Mouse (Mus musculus): ENCODE measurements around the gene Pgk1.

GRCm38 (mm10) chrX:106189356-106189755 is 2.5 kb downstream of the Pgk1 start:
- TF ChIP-seq CTCF (IDR thresholded peaks at IDR 0.05; ENCODE audit: borderline replicate concordance, control insufficient read depth, extremely low read depth, insufficient read depth, low read length, poor library complexity), result no peak
- no peak for TF ChIP-seq POLR2A (IDR thresholded peaks at IDR 0.05; ENCODE audit: control insufficient read depth, extremely low read depth, insufficient read depth, low read length, poor library complexity)

Data from thymus, adult 2 months (tissue).